Mouse (Mus musculus) adrenal gland, postnatal 4 days (tissue): ENCODE data around the gene Lamb1. TPM values are rescaled to one million over a fixed set of nuclear protein-coding genes. Genes with fewer than 3 reads are reported as not detected.
A peak's percentile ranks its signal among the peaks of the same experiment; 100 is the strongest.

Experiments
- DNase-seq, 2 experiments: peaks; one replicate each; pipeline ENCODE4 v3.0.0; 2021 to 2022; ENCODE audit warnings: low spot score in 2 of 2, mixed read lengths in 2 of 2
- total RNA-seq, 2 experiments: library from RNA; stranded (reverse); gene quantifications; 2 replicates each; pipeline ENCODE4 v1.2.3; 2021

Gene Lamb1
- total RNA-seq, 2 experiments from 2014 or later: 236 to 271 TPM

DNA sequence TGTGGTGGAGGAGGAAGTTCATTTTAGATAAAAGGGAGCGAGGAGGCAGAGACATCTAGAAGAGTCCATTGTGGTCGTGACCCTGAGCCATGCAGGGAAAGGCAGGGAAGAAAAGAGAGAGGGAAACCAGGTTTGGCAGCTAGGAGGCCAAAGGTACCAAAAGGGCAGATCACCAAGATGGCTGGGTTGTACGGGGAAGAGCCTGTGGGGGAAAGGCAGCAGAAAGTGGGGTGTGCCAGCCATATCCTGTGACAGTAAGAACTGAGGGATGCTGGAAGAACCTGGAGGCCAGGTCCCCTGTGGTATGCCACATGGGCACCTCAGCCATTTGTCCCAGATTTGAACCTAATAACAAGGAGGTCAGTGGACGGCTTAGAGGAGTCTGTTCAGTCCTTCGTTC is 47.2 kb downstream of the Lamb1 start:
- DNase-seq: no peak

DNA sequence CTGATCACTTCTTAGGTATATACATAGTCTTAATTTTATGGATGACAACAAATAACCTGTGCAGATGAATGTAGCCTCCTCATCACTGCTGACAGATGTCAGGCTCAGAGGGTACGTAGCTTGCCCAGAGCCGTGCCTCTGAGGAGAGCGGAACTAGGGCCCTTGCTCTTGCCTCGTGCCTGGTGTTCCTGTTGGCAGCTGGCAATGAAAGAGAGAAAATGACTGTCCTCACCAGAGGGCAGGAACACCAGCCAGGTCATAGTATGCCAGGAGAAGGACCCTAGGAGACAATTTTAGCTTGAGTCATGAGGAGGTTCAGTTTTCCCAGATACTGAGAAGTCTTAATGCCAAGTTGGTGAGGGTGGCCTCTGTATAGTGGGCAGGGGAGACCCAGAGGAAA is 48.1 kb downstream of the Lamb1 start:
- DNase-seq: no peak

DNA sequence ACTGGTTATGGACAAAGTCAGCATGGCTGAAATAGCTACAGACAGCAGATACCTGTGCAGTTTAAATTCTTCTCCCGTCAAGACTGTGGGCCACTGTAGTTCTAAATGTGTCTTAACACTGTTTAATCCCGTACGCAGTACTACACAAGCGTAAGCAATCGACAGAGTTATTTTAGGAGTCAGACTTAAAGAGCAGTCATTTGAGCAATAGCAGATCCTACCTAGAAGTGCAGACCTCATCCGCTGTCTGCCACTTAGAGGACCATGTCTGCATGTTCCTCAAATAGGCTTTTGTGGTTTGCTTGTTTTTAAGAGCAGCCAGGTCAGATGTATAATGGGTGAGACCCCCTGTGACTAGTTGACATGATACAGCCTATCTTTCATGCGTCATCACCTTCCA is 49.3 kb downstream of the Lamb1 start:
- DNase-seq: no peak

DNA sequence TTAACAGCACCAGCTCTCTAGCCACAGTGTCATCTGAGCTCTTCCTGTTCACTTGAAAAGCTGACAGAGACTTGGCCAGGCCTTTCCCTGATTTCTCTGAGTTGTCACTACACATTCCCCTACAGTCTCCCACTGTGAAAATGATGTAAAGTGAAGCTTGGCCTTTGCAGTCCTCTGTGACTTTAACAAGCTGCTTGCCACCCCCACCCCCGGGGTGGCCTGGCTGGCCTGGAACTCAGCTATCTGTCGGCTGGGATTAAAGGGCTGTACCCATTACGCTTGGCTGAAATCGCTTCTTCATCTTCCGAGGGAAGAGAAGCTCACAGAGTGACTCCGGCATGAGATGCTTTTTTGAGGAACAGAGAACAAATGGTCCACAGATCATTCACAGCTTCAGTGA is 50.9 kb downstream of the Lamb1 start:
- no peak for DNase-seq

DNA sequence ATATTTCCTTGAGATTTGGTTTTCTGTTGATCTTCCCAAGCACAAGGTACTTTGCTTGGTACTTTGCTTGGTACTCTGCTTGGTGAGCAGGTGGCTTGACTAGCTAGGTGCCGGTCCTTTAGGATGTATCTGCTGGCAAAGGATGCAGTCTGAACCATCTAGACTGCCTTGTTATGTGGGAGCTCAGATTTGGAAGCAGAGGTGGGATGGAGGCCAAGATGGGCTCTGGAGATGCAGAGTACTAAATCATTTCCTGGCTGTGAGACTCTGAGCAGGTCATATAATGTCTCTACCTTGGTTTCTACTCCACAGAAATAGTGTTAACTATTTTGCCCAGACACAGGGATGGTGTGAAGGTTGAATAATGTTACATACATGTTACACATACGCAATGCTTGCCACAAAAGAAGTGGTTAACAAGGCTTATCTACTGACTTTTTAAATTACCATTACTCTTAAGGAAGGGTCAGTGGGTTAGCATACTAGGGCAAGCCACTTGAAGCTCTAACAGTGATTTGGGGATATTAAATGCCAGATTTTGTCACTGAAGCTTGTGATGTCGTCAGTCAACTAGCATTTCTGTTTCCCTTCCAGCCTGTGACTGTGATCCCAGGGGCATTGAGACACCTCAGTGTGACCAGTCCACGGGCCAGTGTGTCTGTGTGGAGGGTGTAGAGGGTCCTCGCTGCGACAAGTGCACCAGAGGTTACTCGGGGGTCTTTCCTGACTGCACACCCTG is 52.8 kb downstream of the Lamb1 start:
- no peak for DNase-seq

DNA sequence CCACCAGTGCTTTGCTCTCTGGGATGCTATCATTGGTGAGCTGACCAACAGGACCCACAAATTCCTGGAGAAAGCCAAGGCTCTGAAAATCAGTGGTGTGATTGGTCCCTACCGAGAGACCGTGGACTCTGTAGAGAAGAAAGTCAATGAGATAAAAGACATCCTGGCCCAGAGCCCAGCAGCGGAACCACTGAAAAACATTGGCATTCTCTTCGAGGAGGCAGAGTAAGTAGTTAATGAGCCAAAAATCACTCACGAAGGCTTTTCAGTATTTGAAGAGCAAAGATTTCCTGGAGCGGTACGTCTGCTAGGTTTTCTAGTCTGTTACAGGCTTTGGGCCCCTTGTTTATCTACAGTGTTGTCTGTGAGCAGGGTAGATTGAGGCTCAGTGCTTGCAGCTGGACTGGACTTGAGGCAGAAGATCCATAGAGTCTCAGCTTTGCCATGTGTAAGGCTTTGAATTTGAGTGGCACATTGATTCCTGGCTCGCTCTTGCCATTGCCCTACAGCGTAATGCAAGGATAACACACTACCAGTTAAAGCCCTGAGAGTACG is 53.5 kb downstream of the Lamb1 start:
- DNase-seq: no peak

DNA sequence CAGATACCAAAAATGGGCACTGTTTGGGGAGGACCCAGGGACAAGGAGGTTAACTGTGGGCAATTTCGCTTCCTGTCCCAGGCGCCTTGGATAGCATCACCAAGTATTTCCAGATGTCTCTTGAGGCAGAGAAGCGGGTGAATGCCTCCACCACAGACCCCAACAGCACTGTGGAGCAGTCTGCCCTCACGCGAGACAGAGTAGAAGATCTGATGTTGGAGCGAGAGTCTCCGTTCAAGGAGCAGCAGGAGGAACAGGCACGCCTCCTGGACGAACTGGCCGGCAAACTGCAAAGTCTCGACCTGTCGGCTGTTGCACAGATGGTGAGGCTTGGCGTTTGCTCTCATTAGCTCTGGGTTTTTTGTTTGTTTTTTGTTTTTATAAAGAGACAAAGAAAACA is 55.8 kb downstream of the Lamb1 start:
- no peak for DNase-seq

DNA sequence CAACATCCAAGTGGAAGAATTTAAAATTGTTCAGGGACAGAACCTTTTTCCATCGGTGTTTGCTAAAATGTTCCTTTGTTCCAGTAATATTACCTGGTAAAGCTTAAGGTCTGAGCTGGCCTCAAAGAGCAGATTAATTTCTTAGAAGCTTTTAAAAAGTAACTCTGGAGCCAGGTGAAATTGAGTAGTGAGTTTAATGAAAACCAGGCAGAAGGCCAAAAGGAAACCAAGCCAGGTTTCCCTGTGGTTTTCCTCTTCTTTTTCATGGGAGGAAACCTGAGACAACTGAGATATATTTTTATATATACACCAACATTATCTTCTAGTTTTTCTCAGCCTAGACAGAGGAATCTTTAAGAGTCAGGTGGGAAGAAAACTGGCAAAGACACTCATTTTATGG is 56.5 kb downstream of the Lamb1 start:
- no peak for DNase-seq

DNA sequence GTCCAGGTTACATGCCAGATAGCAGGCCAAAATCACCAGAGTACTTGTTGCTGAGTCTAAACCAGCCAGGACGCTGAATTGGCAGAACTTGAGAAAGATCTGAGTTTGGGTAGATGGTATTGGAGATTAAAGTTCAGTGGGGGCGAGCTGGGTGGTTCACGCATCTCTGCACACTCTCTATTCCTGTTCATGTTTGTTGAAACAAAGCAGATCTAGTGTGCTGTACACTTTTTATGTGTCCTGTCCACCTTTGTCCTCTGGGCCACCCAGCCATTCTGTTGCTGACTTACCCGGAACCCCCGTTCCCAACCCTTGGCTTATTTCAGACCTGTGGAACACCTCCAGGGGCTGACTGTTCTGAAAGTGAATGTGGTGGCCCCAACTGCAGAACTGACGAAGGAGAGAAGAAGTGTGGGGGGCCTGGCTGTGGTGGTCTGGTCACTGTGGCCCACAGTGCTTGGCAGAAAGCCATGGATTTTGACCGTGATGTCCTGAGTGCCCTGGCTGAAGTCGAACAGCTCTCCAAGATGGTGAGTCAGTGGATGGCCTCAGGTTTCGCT is 58.2 kb downstream of the Lamb1 start:
- no peak for DNase-seq

DNA sequence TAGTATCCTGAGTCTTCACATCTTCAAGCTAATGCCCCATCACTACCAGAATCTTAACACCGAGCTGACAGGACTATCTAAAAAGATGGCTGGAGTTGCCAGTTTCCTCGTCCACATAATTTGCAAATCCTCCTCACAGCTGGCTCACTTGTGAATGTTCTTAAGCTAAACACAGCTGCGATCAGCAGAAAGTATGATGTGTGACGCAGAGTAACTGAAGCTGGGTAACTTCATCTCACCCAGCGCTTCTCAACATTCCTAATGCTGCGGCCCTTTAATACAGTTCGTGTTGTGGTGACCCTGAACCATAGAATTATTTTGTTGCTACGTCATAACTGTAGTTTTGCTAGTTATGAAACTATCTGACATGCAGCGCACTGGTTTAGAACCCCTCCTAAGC is 62.1 kb downstream of the Lamb1 start:
- no peak for DNase-seq

DNA sequence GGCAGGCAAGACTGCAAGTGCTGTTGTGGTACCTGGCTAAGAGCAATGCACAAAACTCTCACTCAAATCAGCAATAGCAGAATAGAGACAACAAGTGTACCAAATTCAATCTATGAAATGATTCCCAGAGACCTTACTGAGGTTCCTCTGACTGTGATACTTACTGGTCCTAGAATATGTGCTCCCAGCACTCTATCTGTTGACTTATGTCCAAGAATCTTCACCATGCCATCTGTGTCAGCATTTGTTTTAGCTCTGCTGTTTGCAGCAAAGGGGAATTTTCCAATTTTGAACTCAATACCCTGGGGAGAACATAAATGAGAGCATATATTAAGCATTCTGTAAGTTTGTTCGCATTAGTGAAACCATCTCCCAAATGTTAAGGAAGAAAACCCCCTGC is 68.2 kb downstream of the Lamb1 start:
- DNase-seq: no peak

DNA sequence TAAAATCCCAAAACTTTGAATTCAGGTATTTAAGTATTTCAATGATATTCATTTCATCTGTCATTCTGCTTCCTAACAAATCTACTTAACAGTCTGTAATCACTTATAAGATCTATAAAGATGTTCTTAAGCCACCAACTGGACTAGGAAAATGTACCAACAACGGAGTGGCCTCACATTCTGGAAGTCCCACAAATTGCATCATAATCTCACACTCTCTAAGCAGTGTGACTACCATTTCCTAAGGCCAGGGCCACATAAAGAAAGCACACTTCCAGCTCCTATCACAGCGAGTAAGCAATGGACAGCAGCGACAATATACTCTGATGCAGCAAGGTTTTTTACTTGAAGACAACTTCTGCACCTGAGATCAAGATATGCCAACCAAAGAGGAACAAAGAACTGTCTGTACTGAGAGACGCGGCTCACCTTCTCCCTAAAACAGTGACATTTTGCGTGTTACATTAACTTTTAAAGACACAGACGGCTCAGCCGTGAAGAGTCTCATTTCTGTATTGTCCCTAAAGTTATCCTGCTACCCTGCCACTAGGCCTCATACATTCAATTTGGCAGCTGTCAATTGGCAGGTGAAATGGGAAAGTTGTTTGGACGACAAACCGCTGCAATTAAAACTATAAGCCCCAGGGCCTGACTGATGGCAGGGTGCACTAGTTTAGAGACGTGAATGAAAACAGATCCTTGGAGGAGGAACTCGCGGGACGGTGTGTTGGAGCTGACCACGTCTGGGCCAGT is 85.3 kb downstream of the Lamb1 start:
- DNase-seq: no peak

DNA sequence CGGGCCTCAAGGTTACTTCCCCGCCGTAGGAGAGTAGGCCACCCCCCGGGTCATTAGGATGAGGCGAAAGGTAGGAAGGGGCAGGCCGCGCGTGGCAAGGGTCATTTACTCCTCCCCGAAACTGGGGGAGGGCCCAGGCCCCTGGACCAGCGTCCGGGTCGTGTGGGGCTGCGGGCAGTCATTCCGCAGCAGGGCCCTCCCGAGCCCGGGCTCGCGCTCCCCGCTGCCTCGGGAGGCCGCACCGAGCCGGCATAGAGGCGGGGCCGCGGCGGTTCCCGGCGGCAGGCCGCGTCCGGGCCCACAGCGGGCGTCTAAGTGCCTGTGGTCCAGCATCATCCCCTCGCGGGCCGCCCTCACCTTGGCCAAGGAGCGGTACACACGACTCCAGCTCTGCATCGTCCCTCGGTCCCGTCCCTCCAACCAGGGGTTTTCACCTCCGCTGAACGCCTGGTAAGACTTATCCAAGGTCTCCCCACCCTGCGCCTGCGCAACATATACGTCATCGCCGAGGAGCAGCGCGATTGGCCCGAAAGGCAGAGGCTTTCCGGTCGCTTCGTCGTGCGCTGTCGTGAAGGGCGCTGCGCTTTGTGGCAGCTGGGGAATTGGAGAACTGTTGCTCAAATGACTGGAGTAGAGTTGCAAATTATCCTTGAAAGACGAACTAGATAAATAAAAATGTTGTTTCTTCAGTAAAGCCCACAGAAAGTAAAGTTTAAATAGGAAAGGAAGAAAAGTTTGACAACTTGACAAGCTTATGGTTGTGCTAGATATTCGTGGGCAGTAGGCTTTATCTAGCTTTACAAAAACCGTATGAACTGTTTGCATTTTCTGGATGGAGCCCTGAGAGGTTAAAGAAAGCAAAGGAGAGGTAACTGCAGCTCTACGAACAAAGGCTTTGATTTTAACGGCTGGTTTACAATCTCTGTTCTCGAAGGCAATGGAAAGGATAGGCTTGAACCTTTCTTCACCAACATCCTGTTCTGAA is 86.2 kb downstream of the Lamb1 start, which contains the start of gene Dld:
Gene Dld, minus strand, starts transcription at position 510 of the 985 bp plus-strand sequence.
- peak; percentile 91 to 97 for DNase-seq

DNA sequence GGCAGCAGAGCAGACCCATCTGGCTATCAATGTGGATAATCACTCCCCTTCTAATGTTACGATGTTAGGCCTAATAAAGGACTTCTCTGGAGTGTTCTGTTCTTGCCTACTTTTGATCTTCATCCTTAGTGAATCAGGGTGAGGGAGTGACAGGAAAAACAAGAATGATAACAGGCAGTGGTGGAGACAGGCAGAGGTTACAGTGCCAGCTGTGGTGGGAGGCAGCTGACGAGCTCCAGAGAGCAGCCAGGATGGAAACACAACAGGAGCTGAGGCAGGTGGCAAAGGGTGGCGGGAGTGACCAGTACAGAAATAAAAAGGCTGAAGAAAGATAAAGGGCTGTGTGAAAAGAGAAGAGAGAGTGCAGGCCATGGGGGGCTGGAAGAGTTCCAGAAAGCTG is 101.4 kb downstream of the Lamb1 start:
- no peak for DNase-seq

DNA sequence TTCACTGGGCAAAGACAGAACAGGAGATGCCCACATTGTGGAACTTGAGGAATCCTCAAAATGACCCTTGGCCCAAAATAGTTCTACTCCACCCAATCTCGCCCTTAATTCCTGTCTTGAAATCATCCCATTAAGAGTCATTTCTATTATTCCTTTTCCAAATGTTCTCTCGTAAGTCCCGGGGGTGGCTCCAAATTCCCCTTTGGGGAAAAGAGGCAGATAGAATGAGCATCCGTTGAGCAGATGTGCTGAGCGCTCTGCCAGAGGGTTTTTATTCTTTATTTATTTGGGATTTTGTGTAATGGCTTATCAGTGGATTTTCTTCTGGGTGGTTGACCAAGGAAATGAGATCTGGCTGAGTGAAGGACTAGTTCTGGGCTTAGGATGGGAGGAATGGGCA is 102.7 kb downstream of the Lamb1 start:
- no peak for DNase-seq

DNA sequence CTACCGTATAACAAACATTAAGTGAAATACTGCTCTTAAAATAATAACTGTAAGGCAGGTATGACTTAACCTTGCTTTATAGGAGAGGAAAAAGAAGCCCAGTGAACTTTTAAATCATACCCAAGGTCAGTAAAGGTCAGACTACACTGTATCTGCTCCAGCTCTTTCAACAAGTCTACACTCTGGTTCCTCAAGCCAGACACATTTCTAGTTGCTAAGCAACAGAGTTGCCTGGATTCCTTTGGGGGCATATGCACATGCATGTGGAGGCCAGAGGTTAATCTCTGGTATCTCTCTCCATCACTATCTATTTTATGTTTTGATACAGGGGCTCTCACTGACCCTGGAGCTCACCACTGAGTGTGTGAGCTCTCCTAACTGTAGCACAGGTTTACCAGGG is 104.1 kb downstream of the Lamb1 start:
- no peak for DNase-seq

DNA sequence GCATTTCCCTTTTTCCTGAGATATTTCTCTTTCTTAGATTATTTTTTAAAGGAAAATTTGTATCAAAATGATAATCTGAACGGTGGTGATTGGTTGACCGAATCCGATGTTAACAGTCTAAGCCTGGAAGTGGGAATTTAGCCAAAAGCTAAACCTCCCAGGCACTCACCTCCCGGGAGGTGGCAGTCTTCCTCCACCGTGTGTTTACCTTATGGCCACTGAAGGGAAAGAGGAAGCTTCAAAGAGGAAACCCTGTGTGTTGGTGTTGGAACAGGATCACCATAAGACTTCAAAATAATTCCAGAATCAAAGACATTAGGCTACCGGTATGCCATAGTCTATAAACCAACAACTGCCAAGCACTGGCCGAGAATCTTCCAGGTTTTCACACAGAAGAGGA is 104.6 kb downstream of the Lamb1 start:
- DNase-seq: no peak

DNA sequence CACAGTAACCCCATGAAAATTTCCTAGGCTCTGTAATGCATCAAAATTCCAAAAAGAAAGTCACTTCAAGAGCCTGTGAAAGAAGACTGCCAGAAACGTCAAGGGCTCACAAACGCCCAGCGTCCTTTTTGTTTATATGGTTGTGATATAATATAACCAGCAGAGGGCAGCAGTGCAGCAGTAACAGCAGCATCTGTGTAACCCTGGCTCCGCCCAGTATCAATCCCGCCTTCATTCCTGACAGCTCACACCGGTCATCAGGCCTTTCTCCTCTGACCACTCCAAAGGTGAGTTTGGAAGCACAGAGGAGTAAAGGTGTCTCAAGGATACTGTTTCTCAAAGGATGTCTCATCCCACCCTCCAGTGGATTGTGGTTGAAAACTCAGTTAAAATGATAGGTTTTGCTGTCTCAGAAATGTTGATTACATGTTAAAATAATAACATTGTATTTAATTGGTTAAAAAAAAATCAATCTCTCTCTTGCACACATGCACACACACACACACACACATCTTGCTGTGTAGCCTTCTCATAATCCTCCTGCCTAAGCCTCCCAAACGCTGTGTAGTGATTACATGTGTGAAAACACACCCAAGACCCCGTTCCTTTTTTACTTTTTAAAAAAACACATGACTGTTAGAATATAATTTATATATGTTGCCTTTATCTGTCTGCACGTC is 109.7 kb downstream of the Lamb1 start:
- peak; percentile 16 to 42 for DNase-seq

DNA sequence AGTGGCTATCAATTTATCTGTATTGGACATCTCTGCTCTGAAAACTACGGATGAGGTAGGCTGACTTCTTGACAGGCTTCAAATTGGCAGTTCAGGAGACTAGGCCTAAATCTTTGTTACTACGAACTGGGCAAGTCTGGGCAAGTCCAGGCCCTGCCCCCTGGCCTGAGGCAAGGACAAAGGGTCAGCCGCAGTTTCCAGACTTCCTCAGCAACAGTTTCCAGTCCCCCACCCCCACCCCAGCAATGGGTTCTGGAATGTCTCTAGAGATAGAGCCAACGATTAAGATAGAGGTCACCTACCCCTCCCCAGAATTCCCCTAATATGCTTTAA is 110.2 kb downstream of the Lamb1 start:
- DNase-seq: no peak

DNA sequence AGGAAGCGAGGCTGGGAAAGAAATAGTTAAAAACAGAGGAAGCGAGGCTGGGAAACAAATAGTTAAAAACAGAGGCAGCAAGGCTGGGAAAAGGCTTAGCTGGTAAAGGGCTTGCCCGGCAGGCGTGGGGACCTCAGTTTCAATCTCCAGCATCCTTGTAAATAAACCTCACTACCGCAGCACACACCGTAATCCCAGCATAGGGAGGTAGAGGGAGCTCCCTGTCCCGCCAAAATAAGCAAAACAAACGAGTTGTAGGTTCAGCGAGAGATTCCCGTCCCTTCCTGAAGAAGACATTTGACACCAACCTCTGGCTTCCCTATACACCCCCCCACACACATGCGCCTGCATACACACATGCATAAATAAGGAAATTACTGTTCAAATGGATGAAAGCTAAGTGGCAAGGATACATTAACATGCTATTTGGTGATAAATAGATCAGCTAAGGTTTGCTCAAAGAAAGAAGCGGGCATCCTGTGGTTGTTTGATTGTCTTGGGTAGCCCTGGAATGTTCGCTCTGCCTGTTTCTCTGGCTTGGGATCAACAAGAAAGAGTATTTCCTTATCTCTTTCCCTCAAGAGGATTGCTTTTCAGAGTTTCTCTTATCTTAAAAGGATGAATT is 111.4 kb downstream of the Lamb1 start:
- DNase-seq: no peak
